Mouse (Mus musculus) midbrain, embryonic 11.5 days (tissue): Measurements from ENCODE around the gene Eif4g3. TPM values are rescaled to one million over a fixed set of nuclear protein-coding genes. Genes with fewer than 3 reads are reported as not detected.

Experiments used
- ATAC-seq: fragments of 200-750 bp; cut with Nextera tagmentation; 2 replicates; pipeline ENCODE4 v1.8.0; 2017; ENCODE audit warnings: moderate TSS enrichment, moderate library complexity; ENCODE audit not compliant: low FRiP score
- DNase-seq: peaks from one replicate; pipeline ENCODE4 v3.0.0; 2015; ENCODE audit warnings: low spot score; ENCODE audit errors: missing footprints
- H3K27ac ChIP-seq: fragments of 300-500 bp; sonication (generic); 2 replicates; pipeline ENCODE4 v1.5.1; 2014; ENCODE audit warnings: low read depth, low read length
- H3K27me3 ChIP-seq: fragments of 300-500 bp; sonication (generic); 2 replicates; pipeline ENCODE4 v1.6.1; 2014; ENCODE audit warnings: mild to moderate bottlenecking, low read length, moderate library complexity, mixed read lengths; ENCODE audit not compliant: control insufficient read depth, insufficient read depth
- H3K36me3 ChIP-seq: fragments of 300-500 bp; sonication (generic); 2 replicates; pipeline ENCODE4 v1.6.1; 2014; ENCODE audit warnings: mild to moderate bottlenecking, low read length, moderate library complexity, mixed read lengths; ENCODE audit not compliant: control insufficient read depth, insufficient read depth
- H3K4me1 ChIP-seq: fragments of 300-500 bp; sonication (generic); 2 replicates; pipeline ENCODE4 v1.6.1; 2014; ENCODE audit warnings: low read length; ENCODE audit not compliant: control insufficient read depth, insufficient read depth
- H3K4me2 ChIP-seq: fragments of 300-500 bp; sonication (generic); 2 replicates; pipeline ENCODE4 v1.6.1; 2014; ENCODE audit warnings: mild to moderate bottlenecking, moderate library complexity
- H3K4me3 ChIP-seq: fragments of 300-500 bp; sonication (generic); 2 replicates; pipeline ENCODE4 v1.5.1; 2014; ENCODE audit warnings: low read depth, low read length
- H3K9ac ChIP-seq: fragments of 300-500 bp; sonication (generic); 2 replicates; pipeline ENCODE4 v1.6.1; 2014; ENCODE audit warnings: low read length
- H3K9me3 ChIP-seq: fragments of 300-500 bp; sonication (generic); 2 replicates; pipeline ENCODE4 v1.6.1; 2016; ENCODE audit warnings: low read length; ENCODE audit not compliant: control insufficient read depth
- WGBS: fragments of 180-500 bp; shearing (Covaris S2); extraction: QIAGEN DNeasy Blood & Tissue Kit; methylation state at CpG from one replicate; pipeline ENCODE4 v1.1.7; 2014; 5-methylcytosine and 5-hydroxymethylcytosine counted together
- polyA plus RNA-seq: library from polyadenylated mRNA; unstranded; fragments of >200 nt; fragmentation: Nextera tagmentation; extraction: Ambion mirVana; gene quantifications from 2 replicates; pipeline ENCODE4 v1.2.1, GENCODE M21; 2014

Gene Eif4g3
- polyA plus RNA-seq, 1 experiment from 2014 or later: 41.9 TPM

GRCm38 (mm10) chr4:138153980-138154379 is 161.2 kb downstream of the Eif4g3 start:
- ATAC-seq: no peak
- WGBS: 51% methylated on average over 3 of the region's 3 CpGs
- Histone ChIP-seq H3K27ac (no peak overlapping the region), H3K4me1 (no peaks in the 10 kb centered on the region), H3K4me3 (no peak overlapping the region), H3K36me3 (peaks cover 12% of the 10 kb centered on the region), H3K9me3 (no peaks in the 10 kb centered on the region), H3K4me2 (no peak overlapping the region), H3K27me3 (no peaks in the 10 kb centered on the region), H3K9ac (no peak overlapping the region)
- peak; percentile 85 for DNase-seq

- Histone ChIP-seq H3K27ac (no peak overlapping the region), H3K27me3 (no peaks in the 10 kb centered on the region)
Observed at GRCm38 (mm10) chr4:138160918-138161317, 168.1 kb downstream of the Eif4g3 start.

GRCm38 (mm10) chr4:138161550-138161949 is 168.7 kb downstream of the Eif4g3 start:
- Histone ChIP-seq H3K4me2 (no peak overlapping the region), H3K9me3 (no peaks in the 10 kb centered on the region), H3K4me3 (no peak overlapping the region), H3K27ac (no peak overlapping the region), H3K36me3 (peaks cover 15% of the 10 kb centered on the region), H3K9ac (no peak overlapping the region), H3K27me3 (no peaks in the 10 kb centered on the region), H3K4me1 (peaks cover 11% of the 10 kb centered on the region; the same call in 1 of the 2 replicates)
- DNase-seq (no peak), ATAC-seq (no peak)
- 81% methylated on average over 3 of the region's 3 CpGs for WGBS

More at GRCm38 (mm10) chr4:138160918-138161317, 168.1 kb downstream of the Eif4g3 start:
- DNase-seq: no peak
- ATAC-seq: no peak
- Histone ChIP-seq H3K9me3 (no peaks in the 10 kb centered on the region), H3K36me3 (peaks cover 15% of the 10 kb centered on the region), H3K4me1 (peaks cover 11% of the 10 kb centered on the region; the same call in 1 of the 2 replicates), H3K4me3 (no peak overlapping the region), H3K4me2 (no peak overlapping the region), H3K9ac (no peak overlapping the region)
- 89% methylated on average over 5 of the region's 5 CpGs for WGBS

GRCm38 (mm10) chr4:138163836-138164235 is 171.0 kb downstream of the Eif4g3 start:
- 30% methylated on average over 2 of the region's 2 CpGs for WGBS
- H3K36me3 ChIP-seq: peaks cover 15% of the 10 kb centered on the region

GRCm38 (mm10) chr4:138164860-138165259 is 172.0 kb downstream of the Eif4g3 start:
- Histone ChIP-seq H3K9me3 (no peaks in the 10 kb centered on the region), H3K4me1 (peaks cover 11% of the 10 kb centered on the region; the same call in 1 of the 2 replicates), H3K4me2 (no peak overlapping the region), H3K27ac (no peak overlapping the region), H3K4me3 (no peak overlapping the region), H3K36me3 (peaks cover 15% of the 10 kb centered on the region), H3K27me3 (no peaks in the 10 kb centered on the region), H3K9ac (no peak overlapping the region)
- ATAC-seq (no peak), DNase-seq (no peak)
- WGBS: 89% methylated on average over 2 of the region's 2 CpGs

More at GRCm38 (mm10) chr4:138163836-138164235, 171.0 kb downstream of the Eif4g3 start:
- no peaks in the 10 kb centered on the region for H3K9me3 ChIP-seq
- H3K27me3 ChIP-seq: no peaks in the 10 kb centered on the region
- ATAC-seq (no peak), DNase-seq (no peak)
- H3K4me1 ChIP-seq: peaks cover 11% of the 10 kb centered on the region; the same call in 1 of the 2 replicates
- no peak overlapping the region for H3K4me2 ChIP-seq
- peak overlapping the region; percentile 44; the same call in 1 of the 2 replicates for H3K27ac ChIP-seq
- no peak overlapping the region for H3K4me3 ChIP-seq
- no peak overlapping the region for H3K9ac ChIP-seq

GRCm38 (mm10) chr4:138166519-138166918 is 173.7 kb downstream of the Eif4g3 start:
- Histone ChIP-seq H3K4me1 (peaks cover 11% of the 10 kb centered on the region; the same call in 1 of the 2 replicates), H3K4me3 (no peak overlapping the region), H3K27me3 (no peaks in the 10 kb centered on the region), H3K36me3 (peaks cover 18% of the 10 kb centered on the region), H3K27ac (no peak overlapping the region), H3K9me3 (no peaks in the 10 kb centered on the region), H3K9ac (no peak overlapping the region), H3K4me2 (no peak overlapping the region)
- WGBS: 95% methylated on average over 10 of the region's 10 CpGs
- DNase-seq (no peak), ATAC-seq (no peak)

- no peak for ATAC-seq
- no peaks in the 10 kb centered on the region for H3K27me3 ChIP-seq
- no peak overlapping the region for H3K4me2 ChIP-seq
- no peak overlapping the region for H3K9ac ChIP-seq
- WGBS: 82% methylated on average over 3 of the region's 3 CpGs
- peaks cover 9% of the 10 kb centered on the region; the same call in 1 of the 2 replicates for H3K4me1 ChIP-seq
- H3K27ac ChIP-seq: no peak overlapping the region
- peaks cover 22% of the 10 kb centered on the region for H3K36me3 ChIP-seq
- no peak overlapping the region for H3K4me3 ChIP-seq
- DNase-seq: no peak
- no peaks in the 10 kb centered on the region for H3K9me3 ChIP-seq
Observed at GRCm38 (mm10) chr4:138168162-138168561, 175.3 kb downstream of the Eif4g3 start.

GRCm38 (mm10) chr4:138169420-138169819 is 176.6 kb downstream of the Eif4g3 start:
- Histone ChIP-seq H3K4me3 (no peak overlapping the region), H3K4me2 (no peak overlapping the region), H3K27ac (no peak overlapping the region), H3K27me3 (no peaks in the 10 kb centered on the region), H3K36me3 (peaks cover 23% of the 10 kb centered on the region), H3K9me3 (no peaks in the 10 kb centered on the region), H3K9ac (no peak overlapping the region), H3K4me1 (no peaks in the 10 kb centered on the region; the same call in 1 of the 2 replicates)
- ATAC-seq: no peak
- DNase-seq: no peak
- 95% methylated on average over 4 of the region's 4 CpGs for WGBS

GRCm38 (mm10) chr4:138172686-138173085 is 179.9 kb downstream of the Eif4g3 start:
- WGBS: 93% methylated on average over 4 of the region's 4 CpGs
- no peaks in the 10 kb centered on the region for H3K27me3 ChIP-seq
- DNase-seq (no peak), ATAC-seq (no peak)
- H3K27ac ChIP-seq: no peak overlapping the region
- no peak overlapping the region for H3K4me2 ChIP-seq
- H3K9ac ChIP-seq: no peak overlapping the region
- no peaks in the 10 kb centered on the region for H3K4me1 ChIP-seq
- peaks cover 28% of the 10 kb centered on the region for H3K36me3 ChIP-seq
- H3K4me3 ChIP-seq: no peak overlapping the region
- H3K9me3 ChIP-seq: no peaks in the 10 kb centered on the region
